Mouse (Mus musculus) liver, adult 2 months (tissue): ENCODE results near the gene Hoxc13. TPM values are rescaled to one million over a fixed set of nuclear protein-coding genes. Genes with fewer than 3 reads are reported as not detected.

Experiments used
- DNase-seq: peaks from one replicate; pipeline ENCODE4 v3.0.0-alpha.2; 2011; ENCODE audit warnings: low read depth, low spot score; ENCODE audit errors: extremely low read depth
- H3K27ac ChIP-seq: fragments of 200-500 bp; replicated peaks from 2 replicates; pipeline ENCODE4 v1.5.1; 2012; ENCODE audit warnings: low read depth, mild to moderate bottlenecking, control low read depth, inconsistent platforms, low read length; ENCODE audit not compliant: insufficient read depth
- H3K27me3 ChIP-seq: fragments of 200-500 bp; 2 replicates; pipeline ENCODE4 v1.6.1; 2012; ENCODE audit warnings: mild to moderate bottlenecking, moderate library complexity, low read length, inconsistent platforms; ENCODE audit not compliant: control insufficient read depth, insufficient read depth
- H3K36me3 ChIP-seq: fragments of 200-500 bp; 2 replicates; pipeline ENCODE4 v1.6.1; 2012; ENCODE audit warnings: low read length, inconsistent platforms; ENCODE audit not compliant: control insufficient read depth, insufficient read depth
- H3K4me1 ChIP-seq: fragments of 200-500 bp; 2 replicates; pipeline ENCODE4 v1.6.1; 2011; ENCODE audit warnings: low read length; ENCODE audit not compliant: control insufficient read depth, insufficient read depth
- H3K4me3 ChIP-seq: fragments of 200-500 bp; 2 replicates; pipeline ENCODE4 v1.5.1; 2011; ENCODE audit warnings: low read depth, mild to moderate bottlenecking, control low read depth, low read length, moderate library complexity; ENCODE audit not compliant: insufficient read depth
- H3K79me2 ChIP-seq: fragments of 200-500 bp; 2 replicates; pipeline ENCODE4 v1.6.1; 2012; ENCODE audit warnings: inconsistent platforms, mild to moderate bottlenecking, low read length, moderate library complexity; ENCODE audit not compliant: control insufficient read depth, insufficient read depth
- H3K9ac ChIP-seq: fragments of 200-500 bp; 2 replicates; pipeline ENCODE4 v1.6.1; 2012; ENCODE audit warnings: low read depth, mild to moderate bottlenecking, control low read depth, inconsistent platforms, low read length
- CTCF ChIP-seq: fragments of 200-500 bp; IDR thresholded peaks from 2 replicates; pipeline ENCODE4 v1.5.1; 2011; ENCODE audit warnings: low read depth, low read length, control low read depth
- POLR2A ChIP-seq: fragments of 200-500 bp; IDR thresholded peaks from 2 replicates; pipeline ENCODE4 v1.6.1; 2011; ENCODE audit warnings: low read length, control low read depth; ENCODE audit not compliant: insufficient read depth; ENCODE audit errors: extremely low read depth
- WGBS: fragments of 180-500 bp; shearing (Covaris S2); methylation state at CpG from one replicate; pipeline ENCODE4 v1.1.7; 2018; 5-methylcytosine and 5-hydroxymethylcytosine counted together
- polyA plus RNA-seq: library from polyadenylated mRNA; depleted of rRNA; stranded (reverse); fragments of >200 nt; gene quantifications from 2 replicates; pipeline ENCODE4 v1.2.3, GENCODE M21; 2012
- total RNA-seq: library from RNA; depleted of rRNA; stranded (reverse); fragments of >200 nt; gene quantifications from 2 replicates; pipeline ENCODE4 v1.2.3, GENCODE M21; 2014

Hoxc13 gene
- total and polyA plus RNA-seq, 2 experiments = not detected

DNA sequence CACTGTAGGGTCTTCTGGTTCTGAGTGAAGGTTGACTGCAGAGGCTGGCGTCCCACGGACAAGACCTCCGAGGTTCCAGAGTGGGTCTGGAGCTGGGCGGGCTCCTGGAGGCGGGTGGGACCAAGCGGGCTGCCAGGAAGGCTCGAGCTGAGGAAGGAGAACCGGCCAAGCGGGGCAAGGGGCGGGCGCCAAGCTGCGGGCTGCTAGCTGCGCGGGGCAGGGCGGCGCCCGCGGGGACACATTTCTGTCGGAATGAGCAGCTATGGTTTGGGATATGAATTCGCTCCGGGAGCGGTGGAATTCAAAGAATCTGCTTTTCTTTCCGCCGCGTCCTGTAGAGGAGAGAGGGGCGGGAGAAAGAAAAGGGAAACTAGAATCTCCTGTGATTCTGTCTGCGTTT lies 14.0 kb downstream of the Hoxc13 start:
- 0 out of 2 replicates have a peak, but pooled peaks cover 3% of the 10 kb centered on the region for H3K79me2 ChIP-seq
- no peak overlapping the region for H3K4me3 ChIP-seq
- H3K9ac ChIP-seq = no peak overlapping the region
- DNase-seq = no peak
- H3K36me3 ChIP-seq = no peaks in the 10 kb centered on the region
- H3K27ac ChIP-seq = no peak overlapping the region
- WGBS = 2% methylated on average over 26 of the region's 27 CpGs
- TF ChIP-seq POLR2A (no peak), CTCF (no peak)
- peaks cover 32% of the 10 kb centered on the region for H3K27me3 ChIP-seq
- H3K4me1 ChIP-seq = no peaks in the 10 kb centered on the region

DNA sequence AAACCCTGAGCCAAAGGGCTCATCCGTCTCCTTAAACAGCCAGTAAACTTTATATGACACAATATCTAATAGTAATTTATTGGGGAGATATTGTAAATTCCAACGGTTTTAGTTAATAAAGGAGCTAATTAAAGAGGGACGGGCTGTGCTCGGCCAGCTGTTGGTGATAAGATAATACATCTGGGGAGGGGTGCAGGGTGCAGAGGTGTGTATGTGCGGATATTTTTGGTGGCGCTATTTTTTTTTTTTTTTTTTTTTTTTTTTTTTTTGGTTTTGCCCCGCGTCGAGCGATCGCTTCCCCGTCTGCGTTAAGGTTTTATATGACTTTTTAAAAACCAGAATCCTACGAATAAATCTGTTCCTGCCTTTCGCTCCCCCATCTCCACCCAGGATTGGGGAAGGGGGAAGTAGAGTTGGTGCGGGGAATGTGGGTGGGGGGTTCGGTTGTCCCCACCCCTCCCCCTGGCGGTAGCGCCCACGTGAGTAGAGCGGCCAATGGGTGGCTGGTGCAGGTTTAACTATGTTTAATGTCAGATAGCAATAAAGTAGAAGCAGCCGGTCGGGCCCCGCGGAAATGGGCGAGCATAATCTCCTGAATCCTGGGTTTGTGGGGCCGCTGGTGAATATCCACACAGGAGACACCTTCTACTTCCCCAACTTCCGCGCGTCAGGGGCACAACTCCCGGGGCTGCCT lies 15.5 kb downstream of the Hoxc13 start, which contains the start of gene Hoxc12:
Gene Hoxc12, plus strand, starts transcription at position 479 of the 694 bp plus-strand sequence.
- TF ChIP-seq CTCF (no peak), POLR2A (no peak)
- WGBS = 4% methylated on average over 31 of the region's 31 CpGs
- no peak within 1 kb of the TSS for H3K27ac ChIP-seq

DNA sequence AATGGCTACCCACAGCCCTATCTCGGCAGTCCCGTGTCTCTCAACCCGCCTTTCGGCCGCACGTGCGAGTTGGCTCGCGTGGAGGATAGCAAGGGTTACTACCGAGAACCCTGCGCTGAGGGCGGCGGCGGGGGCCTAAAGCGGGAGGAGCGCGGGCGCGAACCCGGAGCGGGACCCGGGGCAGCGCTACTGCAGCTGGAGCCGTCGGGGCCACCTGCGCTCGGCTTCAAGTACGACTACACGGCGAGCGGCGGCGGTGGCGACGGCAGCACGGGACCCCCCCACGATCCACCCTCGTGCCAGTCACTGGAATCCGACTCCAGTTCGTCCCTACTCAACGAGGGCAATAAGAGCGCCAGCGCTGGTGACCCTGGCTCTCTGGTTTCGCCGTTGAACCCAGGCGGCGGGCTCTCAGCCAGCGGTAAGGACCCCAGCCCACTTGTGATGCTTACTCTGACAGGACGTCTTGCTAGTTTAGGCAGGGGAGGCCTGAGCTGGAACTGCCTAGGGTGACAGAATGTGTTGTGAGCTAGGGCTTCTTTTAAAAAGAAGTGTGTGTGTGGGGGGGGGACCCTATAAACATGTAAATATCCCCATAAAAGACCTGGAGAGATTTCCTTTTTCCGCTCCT lies 16.2 kb downstream of the Hoxc13 start:
- TF ChIP-seq POLR2A (no peak), CTCF (no peak)
- WGBS = 4% methylated on average over 50 of the region's 50 CpGs
- H3K27me3 ChIP-seq = peaks cover 24% of the 10 kb centered on the region

More for the DNA sequence above, 15.5 kb downstream of the Hoxc13 start, which contains the start of gene Hoxc12:
- H3K79me2 ChIP-seq = 0 out of 2 replicates have a peak, but pooled peaks cover 3% of the 10 kb centered on the region
- H3K9ac ChIP-seq = no peak within 1 kb of the TSS
- H3K27me3 ChIP-seq = peaks cover 29% of the 10 kb centered on the region
- H3K36me3 ChIP-seq = no peaks in the 10 kb centered on the region
- no peaks in the 10 kb centered on the region for H3K4me1 ChIP-seq
- no peak for DNase-seq
- no peak within 1 kb of the TSS for H3K4me3 ChIP-seq

DNA sequence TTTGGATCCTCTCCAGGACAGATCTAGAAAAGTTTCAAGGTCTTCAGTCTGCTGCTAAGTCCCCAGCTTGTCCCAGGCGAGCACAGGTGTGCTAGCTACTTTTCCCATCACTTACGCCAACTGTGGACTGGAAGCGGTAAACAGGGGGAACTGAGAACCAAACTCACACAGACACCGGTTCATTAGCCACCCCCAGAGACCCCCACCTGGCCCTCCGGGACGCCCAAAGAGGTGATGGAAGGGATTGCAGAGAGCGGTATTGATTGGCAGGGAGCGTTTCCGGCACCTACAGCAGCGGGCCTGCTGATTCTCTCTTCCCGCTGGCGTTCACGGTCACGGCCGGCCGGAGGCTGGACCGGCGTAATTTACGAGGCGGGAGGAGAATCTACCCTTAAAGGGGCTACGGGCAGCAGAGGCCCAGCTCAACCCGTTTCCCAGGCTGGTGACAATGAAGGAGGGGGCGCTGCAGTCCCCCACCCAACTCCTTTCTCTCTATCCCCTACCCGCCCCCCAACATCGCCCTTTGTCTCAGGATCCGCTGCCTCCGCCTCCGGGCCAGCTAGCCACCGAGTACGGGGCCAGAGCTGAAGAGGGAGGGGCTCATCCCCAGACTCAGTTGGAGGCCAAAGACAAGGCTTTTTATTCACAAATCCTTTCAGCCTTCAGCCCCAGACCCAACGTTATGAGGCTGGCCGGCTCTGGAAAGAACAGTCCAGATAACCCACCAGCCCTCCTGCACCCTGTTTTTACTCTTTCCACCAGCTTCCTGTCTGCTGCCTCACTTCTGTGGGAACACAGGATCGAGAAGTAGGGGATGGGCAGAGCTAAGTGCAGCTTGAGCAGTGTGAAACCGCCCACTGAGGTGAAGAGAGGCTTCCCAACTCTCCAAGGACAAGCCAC lies 18.6 kb downstream of the Hoxc13 start:
- no peak overlapping the region for H3K9ac ChIP-seq
- no peak overlapping the region for H3K4me3 ChIP-seq
- no peak for DNase-seq
- H3K4me1 ChIP-seq = no peaks in the 10 kb centered on the region
- no peak for TF ChIP-seq POLR2A
- TF ChIP-seq CTCF = no peak
- peaks cover 34% of the 10 kb centered on the region for H3K27me3 ChIP-seq
- no peaks in the 10 kb centered on the region for H3K36me3 ChIP-seq
- 0 out of 2 replicates have a peak, but pooled peaks cover 3% of the 10 kb centered on the region for H3K79me2 ChIP-seq
- 4% methylated on average over 34 of the region's 34 CpGs for WGBS
- H3K27ac ChIP-seq = no peak overlapping the region

More for the DNA sequence above, 16.2 kb downstream of the Hoxc13 start:
- DNase-seq = no peak
- Histone ChIP-seq H3K79me2 (0 out of 2 replicates have a peak, but pooled peaks cover 3% of the 10 kb centered on the region), H3K4me1 (no peaks in the 10 kb centered on the region), H3K4me3 (no peak overlapping the region), H3K27ac (no peak overlapping the region), H3K36me3 (no peaks in the 10 kb centered on the region), H3K9ac (no peak overlapping the region)

DNA sequence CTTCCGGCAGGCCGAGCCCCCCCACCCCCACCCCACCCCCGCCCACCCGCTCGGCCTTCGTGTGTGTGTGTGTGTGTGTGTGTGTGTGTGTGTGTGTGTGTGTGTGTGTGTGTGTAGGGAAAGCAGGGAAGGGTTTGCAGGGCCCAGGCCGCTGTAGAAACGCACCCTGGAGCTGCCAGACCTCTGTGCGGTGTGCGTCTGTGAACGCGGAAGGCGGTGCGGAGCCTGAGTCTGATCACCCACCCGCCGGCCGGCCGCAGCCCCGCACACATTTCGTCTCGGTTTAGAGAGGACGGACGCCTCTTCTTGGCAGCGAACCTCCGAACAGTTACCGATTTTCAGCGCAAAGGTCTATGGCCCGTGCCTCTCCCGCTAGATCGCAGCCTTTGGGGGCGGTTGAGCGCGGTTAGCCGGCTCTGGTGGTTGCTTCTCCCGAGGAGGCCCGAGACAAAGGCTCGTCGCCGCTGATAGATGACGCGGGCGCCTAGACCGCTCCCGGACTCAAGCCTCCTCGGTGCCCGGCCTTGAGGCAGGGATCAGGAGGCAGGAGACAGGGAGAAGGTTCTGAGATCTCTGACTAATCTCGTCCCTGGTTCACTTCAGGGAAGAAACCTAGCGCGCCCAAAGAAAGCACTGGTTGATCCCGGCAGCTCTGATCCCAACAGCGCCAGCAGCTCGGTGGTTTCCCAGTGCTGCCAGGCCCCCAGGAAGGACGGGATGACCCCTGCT lies 22.0 kb downstream of the Hoxc13 start:
- Histone ChIP-seq H3K79me2 (no peaks in the 10 kb centered on the region), H3K27ac (no peak overlapping the region), H3K4me1 (no peaks in the 10 kb centered on the region), H3K36me3 (no peaks in the 10 kb centered on the region), H3K4me3 (no peak overlapping the region), H3K9ac (no peak overlapping the region), H3K27me3 (peaks cover 25% of the 10 kb centered on the region)
- DNase-seq = no peak
- no peak for TF ChIP-seq CTCF
- TF ChIP-seq POLR2A = no peak
- WGBS = 2% methylated on average over 47 of the region's 53 CpGs
